Mouse (Mus musculus) v-Abl transformed pro-B cells (cell line): ENCODE measurements at regions not wholly inside any gene's neighbourhood (a gene's known extent, or its start where the extent isn't known, plus 50 kb on each side); places are given as distances from the start of the nearest gene placed in this dataset.

Source experiments
- in situ Hi-C, 2 experiments: fragments of 400-800 bp; cut with MboI; formaldehyde crosslinking; loops; one replicate each; pipeline ENCODE4 v1.15.1; 2025; ENCODE audit not compliant: unreplicated experiment in 2 of 2

DNA sequence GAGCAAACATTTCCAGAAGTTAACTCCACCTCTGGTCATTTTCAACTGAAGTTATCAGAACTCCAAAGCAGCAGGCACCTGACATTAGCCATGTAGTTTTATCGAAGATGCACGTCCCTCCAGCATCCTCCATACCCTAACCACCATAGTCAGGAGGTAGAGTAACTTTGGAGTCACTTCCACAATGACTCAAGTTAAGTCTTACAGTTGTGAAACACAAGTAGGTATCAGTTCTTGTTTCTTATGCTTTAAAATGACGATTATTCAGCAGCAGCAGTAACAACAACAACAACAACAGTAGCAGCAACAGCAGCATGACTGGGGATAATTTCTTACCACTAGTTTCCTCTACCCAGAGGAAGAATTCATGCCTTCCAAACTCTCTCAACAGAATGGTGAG lies 51.3 kb upstream of the Tank start:
- in situ Hi-C loops: no loop called here

DNA sequence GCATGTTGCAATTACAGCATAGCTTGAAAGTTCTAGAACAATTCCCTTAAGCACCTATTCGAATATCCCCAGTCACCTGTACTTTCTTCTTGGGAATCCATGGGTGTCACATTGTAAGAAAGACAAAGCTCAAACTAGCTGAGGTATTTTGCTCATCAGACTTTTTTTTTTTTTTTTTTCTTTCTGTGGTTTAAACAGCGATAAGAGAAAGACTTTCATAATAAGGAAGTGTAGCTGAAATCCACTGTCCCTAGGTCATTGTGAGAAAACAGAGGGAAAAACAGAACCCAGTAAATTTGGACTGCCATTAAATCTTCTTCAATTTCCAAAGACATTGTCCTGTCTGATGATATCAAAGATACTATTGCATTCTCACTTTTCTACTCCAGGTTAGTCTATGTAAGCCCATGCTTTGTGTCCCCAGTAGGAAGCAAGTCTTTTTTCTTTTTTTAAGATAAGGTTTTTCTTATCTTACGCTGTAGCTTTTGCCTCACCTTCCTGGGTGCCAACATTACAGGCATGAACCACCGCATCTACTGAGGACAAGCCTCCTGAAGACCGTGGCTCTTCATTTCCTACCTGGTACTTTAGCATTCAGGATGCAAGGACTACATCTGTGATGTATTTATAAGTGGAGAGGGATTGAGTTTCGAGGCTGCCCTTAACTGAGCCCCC lies 54.2 kb upstream of the Tank start:
- in situ Hi-C loops: no loop called here

DNA sequence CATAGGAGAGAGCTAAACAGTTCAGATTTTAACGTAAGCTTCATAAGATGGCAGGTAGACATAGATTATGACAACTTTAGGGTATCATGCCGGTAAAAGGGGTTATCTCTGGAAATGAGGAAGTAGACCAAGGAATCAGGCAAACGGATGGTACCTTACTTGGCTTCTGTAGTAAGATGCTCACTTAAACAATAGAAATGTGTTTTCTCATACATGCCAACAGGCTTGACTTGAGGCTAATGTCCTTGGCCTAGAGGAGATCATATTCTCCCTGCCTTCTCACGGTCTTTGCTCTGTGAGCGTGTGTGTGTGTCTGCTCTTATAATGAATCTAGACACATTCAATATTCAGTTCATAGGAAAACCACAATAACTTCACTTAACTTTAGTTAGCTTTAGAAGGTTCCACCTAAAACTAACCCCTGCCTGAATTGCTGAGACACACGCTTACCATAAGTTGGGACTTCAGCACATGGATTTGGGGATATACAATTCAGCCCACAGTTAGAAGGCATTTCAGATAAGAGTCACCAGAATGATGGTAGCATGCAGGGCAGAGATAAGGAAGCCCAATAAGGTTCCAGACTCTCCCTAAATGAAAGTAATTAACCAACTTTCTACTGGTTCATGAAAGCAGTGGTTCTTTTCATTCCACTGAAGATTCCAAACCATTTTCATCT lies 63.8 kb upstream of the Tank start:
- in situ Hi-C loops: no loop called here

DNA sequence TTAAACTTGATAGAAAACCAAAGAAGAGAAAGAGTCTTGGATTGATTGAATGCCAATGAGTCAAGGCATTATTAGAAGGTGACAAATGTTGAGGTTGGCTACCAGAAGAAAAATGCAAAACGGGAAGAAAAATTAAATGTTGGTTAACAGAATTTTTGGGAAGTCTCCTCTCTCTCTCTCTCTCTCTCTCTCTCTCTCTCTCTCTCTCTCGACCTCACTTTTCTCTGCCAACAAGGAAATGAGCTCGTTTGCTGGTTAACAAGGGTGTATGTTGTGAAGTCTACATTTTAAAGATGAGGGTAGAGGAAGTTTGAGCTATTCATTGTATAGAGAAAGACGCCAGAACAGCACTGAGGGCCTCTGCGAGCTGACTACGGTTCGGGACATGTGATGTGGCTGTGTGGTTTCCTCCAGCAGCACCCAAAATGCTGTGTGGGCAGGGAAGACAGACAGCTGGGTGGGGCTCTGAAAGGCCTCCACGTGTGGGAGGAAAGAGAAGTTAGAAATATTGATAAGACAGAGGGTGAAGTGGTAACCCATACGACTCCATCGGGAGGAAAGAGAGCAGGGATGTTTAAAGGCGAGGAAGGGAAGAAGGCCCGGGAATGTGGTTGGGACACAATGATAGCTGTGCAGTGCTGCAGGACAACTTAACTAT lies 64.5 kb upstream of the Tank start:
- in situ Hi-C loops: no loop called here

DNA sequence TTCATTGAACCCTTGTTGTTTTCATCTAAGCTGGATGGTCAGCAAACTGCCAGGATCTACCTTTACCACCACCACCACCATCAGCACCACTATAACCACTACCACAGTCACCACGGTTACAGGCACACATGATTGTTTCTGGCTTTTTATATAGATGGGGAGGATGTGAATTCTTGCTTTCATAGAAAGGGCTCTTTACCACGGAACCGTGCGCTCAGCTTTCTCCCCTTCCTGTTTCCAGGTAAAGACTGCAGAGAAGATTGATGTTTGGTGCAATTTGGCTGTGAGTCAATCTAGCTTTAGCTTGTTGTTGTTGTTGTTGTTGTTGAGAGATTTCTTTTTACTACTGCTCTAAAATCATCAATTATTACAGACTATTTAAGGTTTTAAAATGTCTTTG lies 74.8 kb upstream of the Tank start:
- in situ Hi-C loops: no loop called here

DNA sequence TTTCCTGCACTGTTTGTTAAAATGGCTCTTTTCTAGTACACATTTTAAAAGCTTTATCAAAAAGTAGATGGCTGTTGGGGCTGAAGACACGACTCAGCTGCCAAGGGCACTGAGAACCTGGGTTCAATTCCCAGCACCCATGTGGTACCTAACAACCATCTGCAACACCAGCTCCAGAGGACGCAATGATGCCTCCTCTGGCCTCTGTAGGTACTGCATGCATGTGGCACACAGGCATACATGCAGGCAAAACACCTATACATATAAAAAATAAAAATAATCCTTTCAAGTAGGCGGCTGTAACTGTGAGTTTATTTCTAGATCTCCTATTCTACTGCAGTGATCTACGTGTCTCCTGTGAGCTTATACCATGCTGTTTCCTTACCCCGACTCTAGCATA lies 76.5 kb upstream of the Tank start:
- in situ Hi-C loops: no loop called here

DNA sequence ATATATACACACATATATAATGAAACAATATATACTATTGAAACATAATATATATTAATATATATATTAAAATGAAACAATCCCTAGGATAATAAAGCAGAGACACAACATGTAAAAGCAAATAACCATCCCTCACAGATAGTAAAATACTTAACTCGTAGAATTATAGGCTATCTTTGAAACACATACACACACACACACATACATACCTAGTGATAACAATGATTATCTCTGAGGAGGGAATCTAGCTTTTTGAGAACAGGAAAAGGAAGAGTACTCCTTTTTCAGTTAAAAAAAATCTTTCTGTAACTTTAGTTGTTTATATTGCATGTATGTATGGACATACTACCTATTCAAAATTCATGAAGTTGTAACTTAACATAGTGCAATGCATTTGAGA lies 79.1 kb upstream of the Tank start:
- in situ Hi-C loops: loop anchor here (10.0 to 25.0 kb wide), 4 partner anchors 463 to 1126 kb away; no protein-coding TSS in a partner anchor

DNA sequence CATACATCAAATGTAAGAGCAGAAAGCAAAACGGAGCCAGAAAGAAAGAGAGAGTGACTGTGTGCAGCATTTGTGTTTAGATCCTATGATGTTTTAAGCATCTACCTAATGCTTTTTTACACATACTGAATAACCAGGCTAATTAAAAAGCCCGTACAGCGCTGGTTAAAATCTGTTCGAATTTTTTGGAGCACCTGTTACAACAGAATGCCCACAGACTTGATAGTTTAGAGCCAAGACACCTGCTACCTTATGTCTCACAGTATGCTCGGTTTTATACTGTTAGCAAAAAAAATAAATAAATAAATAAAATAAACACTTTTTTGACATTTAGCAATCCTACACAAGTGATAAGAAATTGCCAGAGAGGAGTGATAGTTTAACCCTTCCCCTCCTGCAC lies 80.5 kb upstream of the Tank start:
- in situ Hi-C loops: loop anchor here (10.0 to 25.0 kb wide), 4 partner anchors 464 to 1127 kb away; no protein-coding TSS in a partner anchor

DNA sequence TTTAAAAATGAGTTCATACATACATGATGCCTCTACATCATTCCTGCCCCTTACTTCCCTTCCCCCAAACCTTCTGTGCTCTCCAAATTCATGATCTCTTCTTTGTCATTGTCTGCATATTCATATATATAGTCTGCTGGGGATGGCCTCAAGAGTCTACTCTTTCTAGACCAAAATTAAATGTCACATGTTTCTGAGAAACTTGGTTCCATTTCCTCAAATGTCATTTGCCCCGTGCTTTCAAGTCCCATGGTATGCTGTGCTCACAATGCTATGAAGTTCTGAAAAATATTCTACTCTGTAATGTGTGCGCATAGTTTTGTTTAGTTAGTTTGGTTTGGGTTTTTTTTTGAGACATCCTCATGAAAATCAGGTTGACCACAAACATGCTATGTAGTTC lies 81.4 kb upstream of the Tank start:
- in situ Hi-C loops: loop anchor here (10.0 to 25.0 kb wide), 4 partner anchors 465 to 1128 kb away; no protein-coding TSS in a partner anchor

DNA sequence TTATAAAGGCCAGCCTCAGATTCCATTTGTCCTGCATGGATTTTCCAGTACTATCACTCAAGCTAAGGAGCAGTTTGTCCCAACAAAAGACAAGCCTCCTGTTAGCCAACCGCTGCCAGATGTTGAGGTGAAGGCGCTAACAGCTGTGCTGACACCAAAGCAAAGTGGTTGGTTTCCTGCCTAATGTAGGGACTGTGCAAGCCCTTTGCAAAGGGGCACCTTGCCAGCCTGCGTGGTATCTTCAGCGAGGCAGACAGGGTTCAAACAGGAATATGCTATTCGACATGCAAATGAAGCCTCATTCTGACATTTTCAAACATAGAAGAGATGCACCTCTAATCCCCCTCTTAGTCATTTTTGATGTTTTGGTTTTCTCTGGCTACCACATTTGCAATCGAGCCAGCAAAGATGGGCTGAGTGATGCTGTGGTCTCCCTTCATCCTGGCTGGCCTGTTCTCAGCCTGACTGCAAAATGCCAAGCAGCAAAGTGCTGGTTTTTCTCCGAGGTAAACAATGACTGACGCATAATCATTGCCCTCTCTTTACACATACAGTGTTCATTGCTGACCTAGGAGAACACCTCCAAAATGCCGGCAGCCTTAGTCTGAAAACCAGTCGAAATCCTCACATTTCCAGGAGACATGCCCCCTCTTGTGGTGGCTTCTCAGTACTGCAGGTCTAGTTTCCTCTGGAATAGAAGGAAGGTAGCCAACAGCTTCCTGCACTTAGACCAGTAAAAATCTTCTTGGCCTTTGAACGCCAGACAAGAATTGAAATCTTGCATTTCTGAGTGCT lies 84.3 kb upstream of the Tank start:
- in situ Hi-C loops: loop anchor here (10.0 to 25.0 kb wide), 4 partner anchors 468 to 1131 kb away; no protein-coding TSS in a partner anchor

DNA sequence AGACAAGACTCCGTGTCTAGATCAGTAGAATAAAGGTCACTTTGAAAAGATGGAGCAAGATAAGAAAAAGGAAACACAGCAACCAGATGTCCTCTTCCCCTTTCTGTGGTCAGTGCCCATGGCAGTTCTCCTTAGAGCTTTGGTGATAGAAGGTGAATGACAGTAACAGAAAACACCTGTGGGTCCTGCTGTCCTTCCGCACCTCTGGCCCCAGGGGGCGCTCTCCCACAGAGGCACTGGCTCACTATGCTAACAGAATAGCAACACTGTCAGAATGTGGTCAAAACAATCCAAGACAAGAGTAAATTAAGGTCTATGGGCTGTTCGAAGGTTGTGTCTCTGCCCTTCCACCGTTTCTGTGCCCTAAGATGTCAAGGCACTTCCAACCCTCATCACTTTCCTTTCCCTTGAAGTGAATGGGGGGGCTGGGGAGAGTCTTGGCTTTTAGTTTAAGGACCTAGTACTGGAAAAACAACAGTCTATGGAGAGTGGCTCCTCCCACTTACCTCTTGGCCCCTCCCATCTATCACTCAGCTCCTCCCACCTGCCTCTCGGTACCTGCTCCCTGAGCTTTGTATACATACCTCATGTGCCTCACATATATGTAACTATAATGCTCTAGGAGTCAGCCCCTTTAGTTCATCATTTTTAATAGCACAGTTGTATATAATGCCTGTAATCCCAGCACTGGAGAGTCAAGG lies 86.2 kb upstream of the Tank start:
- in situ Hi-C loops: loop anchor here (10.0 to 25.0 kb wide), 4 partner anchors 470 to 1133 kb away; no protein-coding TSS in a partner anchor

DNA sequence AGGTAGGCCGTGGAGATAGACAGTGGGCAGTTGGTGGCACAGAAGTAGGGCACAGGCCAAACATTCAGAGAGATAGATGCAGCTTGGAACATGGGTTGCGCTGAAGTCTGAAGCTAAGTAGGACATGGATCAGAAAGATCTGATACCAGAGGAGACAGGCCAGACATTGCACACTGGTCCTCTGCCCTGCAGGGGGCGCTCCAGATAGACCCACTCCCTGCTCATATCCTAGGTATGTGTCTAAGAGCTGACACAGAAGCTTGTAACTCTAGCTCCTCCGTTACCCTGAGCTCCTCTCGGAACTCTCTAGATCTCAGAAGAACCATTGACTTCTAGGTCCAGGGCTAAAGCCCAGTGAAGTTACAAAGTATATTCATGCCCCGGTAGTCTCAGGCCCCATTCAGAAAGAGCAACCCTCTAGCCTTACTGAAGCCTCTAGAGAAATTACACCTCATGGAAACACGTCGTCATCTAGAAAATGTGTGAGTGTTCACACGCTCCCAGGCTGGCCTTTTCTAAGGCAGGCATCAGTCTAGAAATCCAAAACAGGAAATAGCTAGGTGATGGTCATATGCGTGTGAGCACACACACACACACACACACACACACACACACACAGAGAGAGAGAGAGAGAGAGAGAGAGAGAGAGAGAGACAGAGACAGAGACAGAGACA lies 87.8 kb upstream of the Tank start:
- in situ Hi-C loops: loop anchor here (10.0 to 25.0 kb wide), 4 partner anchors 472 to 1134 kb away; no protein-coding TSS in a partner anchor

DNA sequence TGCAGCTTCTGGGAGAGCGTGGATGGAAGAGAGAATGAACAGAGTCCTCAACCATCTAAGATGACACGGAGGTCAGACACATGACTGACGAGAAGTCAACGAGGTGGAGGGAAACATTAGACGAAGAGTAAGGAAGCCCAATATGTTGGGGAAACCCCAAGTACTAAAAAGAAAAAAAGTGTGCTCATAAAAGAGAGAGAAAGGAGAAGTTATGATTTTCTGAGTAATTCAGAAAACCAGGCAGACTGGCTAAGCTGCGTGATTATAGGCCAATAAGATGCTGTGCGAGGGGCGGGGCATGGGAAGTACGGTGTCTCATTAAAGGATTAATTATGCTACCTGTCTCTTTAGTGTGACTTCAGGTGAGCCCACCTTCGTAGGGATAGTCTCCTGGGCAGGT lies 88.6 kb upstream of the Tank start:
- in situ Hi-C loops: loop anchor here (10.0 to 25.0 kb wide), 4 partner anchors 473 to 1135 kb away; no protein-coding TSS in a partner anchor

DNA sequence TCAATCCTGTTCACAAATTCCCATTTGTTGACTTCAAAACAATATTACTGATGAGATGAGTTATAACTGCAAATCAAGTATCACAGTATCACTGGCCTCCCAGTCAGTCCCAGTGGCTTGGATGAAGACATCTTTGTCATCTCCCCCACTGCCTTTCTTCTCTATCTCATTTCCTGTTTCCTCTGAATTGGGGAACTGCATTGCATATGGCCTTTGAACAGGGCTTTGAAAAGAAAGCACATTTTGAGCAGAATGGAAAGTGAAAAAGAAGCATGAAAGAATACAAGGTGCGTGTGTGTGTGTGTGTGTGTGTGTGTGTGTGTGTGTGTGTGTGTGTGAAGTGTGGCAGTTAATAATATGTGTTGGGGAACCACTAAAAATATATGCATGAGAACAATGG lies 94.6 kb upstream of the Tank start:
- in situ Hi-C loops: loop anchor here (25.0 kb wide), 2 partner anchors 478 to 803 kb away; no protein-coding TSS in a partner anchor

DNA sequence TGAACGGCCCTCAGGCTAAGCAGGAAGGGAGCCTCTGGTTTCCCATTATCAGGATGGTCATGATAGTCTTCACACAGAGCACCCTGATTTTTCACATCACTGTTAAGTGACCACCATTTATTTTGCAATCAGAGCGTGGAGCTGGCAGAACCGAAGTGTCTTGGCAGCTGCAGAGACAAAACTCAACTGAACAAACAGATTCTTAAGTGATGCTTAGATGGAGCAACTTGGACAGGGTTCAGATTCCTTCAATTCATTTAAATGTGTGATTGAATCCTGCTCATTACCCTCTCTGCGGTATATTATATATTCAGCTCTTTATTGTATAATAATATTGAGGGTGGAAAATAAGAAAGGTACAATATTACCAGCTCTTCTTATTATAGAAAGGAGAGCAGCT lies 101.7 kb upstream of the Tank start:
- in situ Hi-C loops: loop anchor here (25.0 kb wide), 2 partner anchors 486 to 811 kb away; no protein-coding TSS in a partner anchor

DNA sequence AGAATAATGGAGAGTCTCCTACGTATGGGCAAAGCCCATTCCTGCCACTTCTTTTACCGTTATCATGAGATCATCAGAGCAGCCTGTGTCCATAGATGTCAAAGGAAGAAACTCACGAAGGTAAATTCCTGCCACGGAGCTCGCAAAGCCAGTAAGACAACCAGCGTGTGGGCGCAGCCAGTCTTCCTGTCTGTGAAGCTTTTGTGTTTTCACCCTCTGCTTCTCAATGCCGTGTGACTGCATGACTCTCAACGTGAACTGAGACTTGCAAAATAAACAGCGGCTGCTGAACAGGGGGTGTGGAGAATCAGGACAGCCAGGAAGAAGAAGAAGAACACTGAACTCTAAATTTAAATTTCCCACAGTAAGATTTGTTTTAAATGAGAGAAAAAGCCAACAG lies 103.8 kb upstream of the Tank start:
- in situ Hi-C loops: loop anchor here (25.0 kb wide), 4 partner anchors 488 to 1962 kb away; no protein-coding TSS in a partner anchor

DNA sequence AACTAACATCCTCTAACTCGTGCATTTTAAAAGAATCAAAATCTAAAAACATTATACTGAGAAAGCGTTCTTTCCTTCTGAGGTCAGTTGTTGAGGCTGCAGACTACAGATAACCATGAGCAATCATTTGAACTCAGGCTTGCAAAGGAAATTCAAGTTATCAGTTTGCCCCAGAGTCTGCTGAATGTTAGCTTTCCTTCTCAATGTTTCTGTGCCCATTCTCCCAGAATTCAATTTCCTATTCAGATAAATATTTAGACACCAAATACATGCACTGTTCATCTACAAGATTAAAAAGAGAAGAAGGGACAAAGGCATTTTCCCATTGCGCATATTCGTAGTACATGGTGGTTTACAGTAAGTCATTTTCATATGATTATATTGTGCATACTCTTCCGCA lies 107.9 kb upstream of the Tank start:
- in situ Hi-C loops: loop anchor here (25.0 kb wide), 2 partner anchors 1683 to 1958 kb away; no protein-coding TSS in a partner anchor

DNA sequence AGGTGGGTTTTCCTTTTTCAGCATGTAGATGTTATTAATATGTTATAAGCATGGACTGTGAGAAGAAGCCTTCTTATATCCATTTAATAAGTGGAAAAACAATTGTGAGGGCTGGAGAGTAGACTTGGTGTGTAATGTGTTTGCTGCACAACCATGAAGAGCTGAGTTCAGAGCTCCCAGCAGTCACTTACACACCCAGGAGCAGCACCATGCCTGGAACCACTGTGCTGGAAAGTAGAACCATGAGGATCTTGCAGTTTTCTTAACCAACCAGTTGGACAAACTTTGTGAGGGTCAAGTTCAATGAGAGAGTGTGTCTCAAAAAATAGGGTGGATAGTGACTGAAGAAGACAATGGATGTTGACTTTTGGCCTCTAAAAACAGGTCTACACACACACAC lies 108.3 kb upstream of the Tank start:
- in situ Hi-C loops: loop anchor here (25.0 kb wide), 2 partner anchors 1683 to 1958 kb away; no protein-coding TSS in a partner anchor

DNA sequence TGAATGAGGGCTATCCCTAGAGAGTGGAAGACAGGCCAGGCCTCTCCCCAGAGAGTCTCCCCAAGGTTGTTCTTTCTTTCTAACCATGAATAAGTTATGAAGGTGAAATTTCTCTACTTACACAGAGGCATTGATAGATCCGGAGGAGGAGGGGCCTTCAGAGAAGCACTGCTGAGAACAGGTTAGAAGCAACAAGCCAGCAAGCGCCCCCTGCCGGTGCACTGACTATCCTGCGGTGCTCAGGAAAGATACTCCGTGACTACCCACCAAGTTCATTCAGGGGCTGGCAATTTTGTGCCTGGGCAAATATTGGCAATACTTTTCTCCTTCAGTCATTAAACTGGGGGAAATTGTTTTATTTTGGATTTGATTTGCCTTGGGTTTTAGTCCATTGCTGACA lies 122.5 kb upstream of the Tank start:
- in situ Hi-C loops: loop anchor here (10.0 to 25.0 kb wide), 4 partner anchors 1011 to 1944 kb away; no protein-coding TSS in a partner anchor
